Comparison of ENCODE assay signal across 9 mouse cellular contexts in the genomic region with DNA sequence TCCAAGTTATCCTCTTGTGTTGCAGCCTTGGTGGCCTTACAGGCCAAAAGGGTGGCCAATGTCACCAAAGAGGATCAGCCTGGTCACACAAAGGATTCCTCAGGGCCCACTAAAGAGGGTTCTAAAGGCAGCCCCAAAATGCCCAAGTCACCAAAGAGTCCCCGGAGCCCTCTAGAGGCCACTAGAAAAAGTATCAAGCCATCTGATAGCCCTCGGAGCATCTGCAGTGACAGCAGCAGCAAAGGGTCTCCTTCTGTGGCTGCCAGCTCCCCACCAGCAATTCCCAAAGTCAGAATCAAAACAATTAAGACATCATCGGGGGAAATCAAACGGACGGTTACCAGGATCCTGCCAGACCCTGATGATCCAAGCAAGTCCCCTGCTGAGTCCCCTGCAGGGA. TPM values are rescaled to one million over a fixed set of nuclear protein-coding genes. Genes with fewer than 3 reads are reported as not detected.
DNase-seq lines count a peak whose midpoint lies in the region; ATAC-seq and TF ChIP-seq lines count a peak whose summit lies in the region.
"Had no signal": no experiment of that assay in that cellular context is flagged by ENCODE, and none has a peak within 500 bp of the region (broad histone marks: within the 10 kb centered on the region; RNA-seq: fewer than 3 reads in every experiment).

No protein-coding gene starts in this region.

- H3K27ac ChIP-seq in heart, adult 2 months, result no peak overlapping the region
- H3K27ac ChIP-seq in lung, embryonic 14.5 days (ENCODE audit: low read depth), result no peak overlapping the region
- no peak overlapping the region for H3K27ac ChIP-seq in forebrain, embryonic 13.5 days
- H3K27ac ChIP-seq: hindbrain, embryonic 13.5 days had no signal

- no peak for TF ChIP-seq EP300 in heart, adult 2 months (IDR thresholded peaks at IDR 0.05; ENCODE audit: insufficient read depth, low read depth, low read length)

- no peaks in the 10 kb centered on the region for H3K9me3 ChIP-seq in lung, embryonic 14.5 days (ENCODE audit: low read depth, low read length)
- no peaks in the 10 kb centered on the region for H3K9me3 ChIP-seq in forebrain, embryonic 13.5 days (replicated peaks)
- H3K9me3 ChIP-seq: hindbrain, embryonic 13.5 days had no signal

- peak; percentile 60 for TF ChIP-seq CTCF in heart, adult 2 months (IDR thresholded peaks at IDR 0.05)
- TF ChIP-seq CTCF in lung, embryonic 14.5 days (IDR thresholded peaks at IDR 0.05; ENCODE audit: low read depth), result peak; percentile 26

- H3K79me2 ChIP-seq in heart, adult 2 months (replicated peaks; ENCODE audit: control insufficient read depth, insufficient read depth, low read length), result peaks cover 4% of the 10 kb centered on the region; the same call in 1 of the 2 replicates

- DNase-seq in heart, adult 2 months, result no peak
- no peak for DNase-seq in heart, adult 18-20 months
- peak; percentile 3 for DNase-seq in lung, embryonic 14.5 days
- DNase-seq in lung, postnatal 25 days (ENCODE audit: low spot score), result no peak
- DNase-seq in cerebellum, adult 11-12 months, result peak; percentile 17
- peak; percentile 41 for DNase-seq in retina, embryonic 14.5 days (ENCODE audit: low spot score)
- DNase-seq in right cerebral cortex, postnatal 4 days, result no peak

- H3K9ac ChIP-seq in heart, adult 2 months (ENCODE audit: low read depth, low read length), result no peak overlapping the region
- no peak overlapping the region for H3K9ac ChIP-seq in lung, embryonic 14.5 days
- no peak overlapping the region for H3K9ac ChIP-seq in forebrain, embryonic 13.5 days
- H3K9ac ChIP-seq: hindbrain, embryonic 13.5 days had no signal

- TF ChIP-seq POLR2A in heart, adult 2 months (IDR thresholded peaks at IDR 0.05; ENCODE audit: insufficient read depth, low read depth, low read length), result no peak

- ATAC-seq in lung, embryonic 14.5 days (ENCODE audit: insufficient read depth), result no peak
- ATAC-seq in forebrain, embryonic 13.5 days, result no peak

- peaks cover 5% of the 10 kb centered on the region for H3K36me3 ChIP-seq in heart, adult 2 months (ENCODE audit: control insufficient read depth, insufficient read depth, low read length)
- H3K36me3 ChIP-seq in lung, embryonic 14.5 days (ENCODE audit: insufficient read depth), result peaks cover 72% of the 10 kb centered on the region
- peaks cover 58% of the 10 kb centered on the region for H3K36me3 ChIP-seq in forebrain, embryonic 13.5 days (ENCODE audit: poor library complexity, severe bottlenecking)

- no peaks in the 10 kb centered on the region for H3K27me3 ChIP-seq in heart, adult 2 months (ENCODE audit: control insufficient read depth, insufficient read depth, low read length)
- H3K27me3 ChIP-seq in lung, embryonic 14.5 days (ENCODE audit: insufficient read depth, low read length), result no peaks in the 10 kb centered on the region
- no peaks in the 10 kb centered on the region for H3K27me3 ChIP-seq in forebrain, embryonic 13.5 days
- H3K27me3 ChIP-seq: hindbrain, embryonic 13.5 days had no signal

- no peak overlapping the region for H3K4me3 ChIP-seq in heart, adult 2 months
- no peak overlapping the region for H3K4me3 ChIP-seq in lung, embryonic 14.5 days (ENCODE audit: low read depth, low read length)
- H3K4me3 ChIP-seq in forebrain, embryonic 13.5 days, result no peak overlapping the region
- H3K4me3 ChIP-seq: hindbrain, embryonic 13.5 days had no signal

- 67% methylated on average over 5 of the region's 5 CpGs for WGBS in heart, adult 2 months
- 69% methylated on average over 5 of the region's 5 CpGs for WGBS in lung, embryonic 14.5 days
- WGBS in forebrain, embryonic 13.5 days, result 76% methylated on average over 5 of the region's 5 CpGs

- 0 out of 2 replicates have a peak, but pooled peaks cover 1% of the 10 kb centered on the region for H3K4me1 ChIP-seq in heart, adult 2 months (ENCODE audit: control insufficient read depth, insufficient read depth, low read length)
- H3K4me1 ChIP-seq in lung, embryonic 14.5 days (ENCODE audit: insufficient read depth), result no peaks in the 10 kb centered on the region
- H3K4me1 ChIP-seq in forebrain, embryonic 13.5 days, result no peaks in the 10 kb centered on the region
- H3K4me1 ChIP-seq: hindbrain, embryonic 13.5 days had no signal

- intact Hi-C loops in heart, adult 2 months (cut with DNase I), result no loop called here

- H3K4me2 ChIP-seq in lung, embryonic 14.5 days, result no peak overlapping the region
- H3K4me2 ChIP-seq in forebrain, embryonic 13.5 days, result no peak overlapping the region
- H3K4me2 ChIP-seq: hindbrain, embryonic 13.5 days had no signal

RNA-seq across cellular contexts. Expression of gene Zfp592, which starts 30.6 kb away (rescaled TPM):
- 10 to 100 TPM; 16.1 to 17.1 TPM for total RNA-seq in heart, adult 2 months (2021)
- 10.6 and 11.0 TPM in 2 replicates for polyA plus RNA-seq in heart, adult 2 months (2012; rRNA removed)
- total RNA-seq in heart, adult 18-20 months (2021), result 10 to 100 TPM; 14.3 to 18.4 TPM
- 18.1 and 19.7 TPM in 2 replicates for polyA plus RNA-seq in lung, embryonic 14.5 days (2014; fragmentation: Nextera tagmentation; extraction: Ambion mirVana)
- 8.3 and 9.8 TPM in 2 replicates for polyA plus RNA-seq in forebrain, embryonic 13.5 days (2015; fragmentation: Nextera tagmentation; extraction: Ambion mirVana)

RNA-seq across cellular contexts. Expression of gene Alpk3, which starts 33.3 kb away (rescaled TPM):
- 100 to 1,000 TPM; 117 to 137 TPM for total RNA-seq in heart, adult 2 months (2021)
- polyA plus RNA-seq in heart, adult 2 months (2012; rRNA removed), result 32.3 and 32.4 TPM in 2 replicates
- 100 to 1,000 TPM; 112 to 119 TPM for total RNA-seq in heart, adult 18-20 months (2021)
- 0.63 and 0.85 TPM in 2 replicates for polyA plus RNA-seq in lung, embryonic 14.5 days (2014; fragmentation: Nextera tagmentation; extraction: Ambion mirVana)
- polyA plus RNA-seq in forebrain, embryonic 13.5 days (2015; fragmentation: Nextera tagmentation; extraction: Ambion mirVana), result 0.06 TPM in 1 of 2 replicates, not detected in the other

Comparison
In these comparisons a context has a peak if more than half of its experiments do, and no peak if none do; other contexts are left out.
1. DNase-seq: peak in lung, embryonic 14.5 days (single experiment), cerebellum, adult 11-12 months (single experiment) and retina, embryonic 14.5 days (single experiment); none in heart, adult 2 months (0 of 2), heart, adult 18-20 months (0 of 2), lung, postnatal 25 days (single experiment) and right cerebral cortex, postnatal 4 days (single experiment).
2. RNA of gene Alpk3, which starts 33.3 kb away (polyA plus RNA-seq): 32.3 to 32.4 TPM in heart, adult 2 months; 0.63 to 0.85 TPM in lung, embryonic 14.5 days and 0.06 TPM in forebrain, embryonic 13.5 days; every median in the first group is over 10 times any median in the second.